Mouse (Mus musculus): ENCODE data around the gene Gm20388.

The Gm20388 gene

DNA sequence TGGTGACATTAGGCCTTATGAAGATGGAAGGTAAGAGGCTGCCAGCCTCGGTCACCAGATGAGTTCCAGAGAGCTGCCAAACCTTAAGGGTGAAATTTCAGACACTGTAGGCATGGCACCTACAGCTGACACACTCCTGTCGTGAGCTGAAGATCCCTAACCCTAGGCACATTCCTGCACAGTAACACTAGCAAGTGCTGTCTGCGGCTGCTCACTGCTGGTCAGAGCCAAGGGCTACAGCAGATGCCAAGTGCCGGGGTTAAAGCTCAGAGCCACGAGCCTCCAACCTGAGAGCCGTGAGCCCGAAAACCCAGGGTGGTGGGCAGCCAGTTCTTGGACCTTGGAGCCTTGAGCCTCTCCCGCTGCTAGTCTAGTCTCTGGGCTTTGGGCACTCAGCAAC lies 2033.1 kb downstream of the Gm20388 start:
- no peak for DNase-seq

DNA sequence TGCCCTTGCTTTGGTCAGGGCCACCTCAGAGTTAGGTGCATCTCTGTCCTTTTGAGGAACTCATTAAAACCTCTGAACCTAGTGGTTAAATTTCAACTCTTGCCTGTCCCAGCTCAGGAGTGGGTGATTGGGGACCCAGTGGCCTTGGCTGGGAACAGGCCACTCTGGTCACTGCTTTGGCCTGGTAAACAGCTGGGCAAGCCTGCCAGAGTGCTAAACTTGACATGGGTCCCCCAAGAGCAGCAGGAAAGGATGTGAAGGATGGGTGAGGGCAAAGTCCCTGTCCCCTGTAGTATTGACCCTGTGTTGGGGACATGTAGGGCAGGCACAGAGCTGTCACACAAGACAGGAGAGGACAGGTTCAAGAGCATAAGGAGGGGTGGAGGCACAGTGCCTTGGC lies 2034.2 kb downstream of the Gm20388 start, which contains the start of gene Car5a:
TSS of gene Car5a (minus strand) at position 74 of the 400 bp plus-strand sequence.
- DNase-seq, result no peak

DNA sequence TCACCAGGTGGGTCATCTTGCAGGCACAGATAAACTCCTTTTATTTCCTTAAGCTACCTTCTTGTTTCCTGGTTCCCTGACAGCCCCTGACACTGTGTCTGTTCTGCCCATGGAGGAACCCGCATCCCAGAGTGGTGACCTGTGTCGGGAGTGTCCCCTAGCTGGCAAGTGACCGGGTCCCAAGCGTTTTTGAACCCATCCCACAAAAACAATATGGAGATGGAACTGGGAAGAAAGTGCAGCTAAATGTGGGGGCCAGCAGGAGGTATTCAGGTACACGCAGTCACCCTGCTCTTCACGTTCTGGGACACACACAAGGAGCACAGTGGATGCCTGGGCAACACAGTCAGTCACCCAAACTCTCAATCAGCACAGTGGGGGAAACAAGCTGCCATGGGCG lies 2035.7 kb downstream of the Gm20388 start:
- DNase-seq, result no peak

DNA sequence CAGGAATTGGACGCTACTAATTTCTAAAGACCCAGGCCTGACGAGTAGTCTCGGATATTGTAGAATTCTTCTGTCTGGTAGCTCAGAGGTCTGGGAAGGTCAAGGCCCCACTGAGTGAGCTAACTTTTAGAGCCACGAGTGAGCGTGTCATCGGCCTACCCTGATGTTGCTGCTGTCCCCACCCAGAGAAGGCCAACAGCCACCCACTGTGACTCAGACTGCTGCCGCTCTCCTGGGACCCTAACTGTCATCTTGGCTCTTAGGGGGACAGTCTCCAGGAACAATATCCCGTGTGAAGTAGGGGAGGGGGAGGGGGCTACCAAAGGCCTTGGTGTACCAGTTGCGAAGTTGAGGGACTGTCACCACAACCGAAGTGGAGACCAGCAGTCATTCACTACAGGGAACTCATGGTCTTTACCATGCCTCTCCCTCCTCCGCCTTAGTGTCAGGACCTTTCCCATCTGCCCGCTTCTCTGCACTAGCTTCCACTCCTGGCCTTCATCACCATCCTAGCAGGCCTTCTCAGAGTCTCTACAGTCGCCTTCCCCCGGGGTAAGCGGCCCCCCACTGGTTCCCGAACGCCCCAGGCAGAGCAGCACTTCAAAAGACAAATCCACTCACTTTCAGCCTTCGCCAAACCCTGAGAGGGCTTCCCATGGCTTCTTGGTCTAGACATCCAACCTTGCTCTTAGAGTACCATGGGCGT lies 2036.6 kb downstream of the Gm20388 start:
- no peak for DNase-seq

DNA sequence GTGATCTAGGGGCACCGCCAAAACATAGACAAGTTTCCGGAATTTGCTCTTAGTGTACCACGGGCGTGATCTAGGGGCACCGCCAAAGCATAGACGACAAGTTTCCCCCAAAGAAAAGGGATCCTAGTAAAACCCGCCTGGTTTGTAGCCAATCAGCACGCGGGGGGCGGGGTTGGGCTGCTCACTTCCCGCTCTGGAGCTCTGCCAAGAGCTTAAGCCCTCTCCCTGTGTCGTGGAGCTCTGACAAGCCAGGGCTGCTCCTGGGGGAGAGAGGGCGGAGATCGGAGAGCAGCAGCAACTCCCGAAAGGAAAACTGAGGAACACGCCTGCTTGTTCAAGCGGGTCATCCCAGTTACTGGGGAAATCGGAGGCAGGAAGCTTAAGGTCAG lies 2037.1 kb downstream of the Gm20388 start:
- DNase-seq, result peak; percentile 96

- DNase-seq, result no peak
Observed at GRCm38 (mm10) chr8:121948321-121949145, 2037.9 kb downstream of the Gm20388 start.

DNA sequence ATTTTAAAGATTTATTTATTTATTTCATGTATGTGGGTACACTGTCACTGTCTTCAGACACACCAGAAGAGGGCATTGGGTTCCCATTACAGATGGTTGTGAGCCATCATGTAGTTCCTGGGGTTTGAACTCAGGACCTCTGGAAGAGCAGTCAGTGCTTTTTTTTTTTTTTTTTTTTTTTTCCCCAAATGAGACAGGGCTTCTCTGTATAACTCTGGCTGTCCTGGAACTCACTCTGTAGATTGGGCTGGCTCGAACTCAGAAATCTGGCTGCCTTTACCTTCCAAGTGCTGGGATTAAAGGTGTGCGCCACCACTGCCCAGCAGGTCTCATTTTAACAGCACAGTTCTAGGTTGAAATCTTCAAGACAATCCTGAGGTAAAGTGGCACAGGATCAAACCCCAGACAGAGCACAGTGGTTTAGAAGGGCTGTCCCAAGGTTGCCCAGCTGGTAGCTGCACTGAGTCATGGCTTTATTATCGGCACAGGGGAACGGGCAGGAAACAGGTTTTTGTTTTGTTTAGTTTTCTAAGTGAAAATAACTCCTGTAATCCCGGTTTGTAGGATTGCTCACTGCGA lies 2038.7 kb downstream of the Gm20388 start, which contains the start of gene Banp:
TSS of gene Banp (plus strand) at position 529 of the 579 bp plus-strand sequence.
- DNase-seq, result no peak

DNA sequence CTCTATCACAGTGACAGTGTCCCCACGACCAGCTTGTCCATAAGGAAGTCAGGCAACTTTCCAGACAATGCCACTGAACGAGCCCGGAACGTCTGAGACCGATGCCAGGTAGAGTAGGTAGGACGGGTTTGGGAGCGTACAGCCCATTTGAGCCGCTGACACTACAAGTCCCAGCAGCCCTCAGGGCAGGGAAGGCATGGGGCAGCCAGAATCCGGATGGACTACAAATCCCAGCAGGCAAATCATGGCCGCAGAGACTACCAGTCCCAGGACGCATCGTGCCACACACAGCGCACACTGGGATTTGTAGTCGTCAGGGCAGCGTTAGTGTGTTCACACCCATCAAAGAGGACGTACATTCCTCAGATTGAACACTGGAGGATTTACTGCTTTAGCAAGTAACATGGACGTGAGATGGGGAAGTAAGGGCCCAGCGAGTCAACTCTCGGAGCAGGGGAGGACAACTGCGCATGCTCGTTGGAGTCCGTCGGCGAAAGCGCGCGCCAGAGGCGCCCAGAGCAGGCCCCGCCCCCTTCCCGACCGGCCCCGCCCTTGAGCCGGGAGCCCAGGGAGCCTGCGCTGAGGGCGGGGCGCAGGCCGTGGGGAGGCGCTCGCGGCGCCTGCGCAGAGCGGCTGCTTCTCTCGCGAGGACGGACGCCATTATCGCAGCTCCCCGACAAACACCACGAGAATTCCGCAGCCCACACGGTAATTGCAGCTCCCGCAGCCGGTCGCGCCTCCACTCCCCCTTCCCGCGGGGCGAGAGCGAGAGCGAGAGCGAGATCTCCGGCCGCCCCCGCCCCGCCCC lies 2039.5 kb downstream of the Gm20388 start:
- peak; percentile 99 for DNase-seq

DNA sequence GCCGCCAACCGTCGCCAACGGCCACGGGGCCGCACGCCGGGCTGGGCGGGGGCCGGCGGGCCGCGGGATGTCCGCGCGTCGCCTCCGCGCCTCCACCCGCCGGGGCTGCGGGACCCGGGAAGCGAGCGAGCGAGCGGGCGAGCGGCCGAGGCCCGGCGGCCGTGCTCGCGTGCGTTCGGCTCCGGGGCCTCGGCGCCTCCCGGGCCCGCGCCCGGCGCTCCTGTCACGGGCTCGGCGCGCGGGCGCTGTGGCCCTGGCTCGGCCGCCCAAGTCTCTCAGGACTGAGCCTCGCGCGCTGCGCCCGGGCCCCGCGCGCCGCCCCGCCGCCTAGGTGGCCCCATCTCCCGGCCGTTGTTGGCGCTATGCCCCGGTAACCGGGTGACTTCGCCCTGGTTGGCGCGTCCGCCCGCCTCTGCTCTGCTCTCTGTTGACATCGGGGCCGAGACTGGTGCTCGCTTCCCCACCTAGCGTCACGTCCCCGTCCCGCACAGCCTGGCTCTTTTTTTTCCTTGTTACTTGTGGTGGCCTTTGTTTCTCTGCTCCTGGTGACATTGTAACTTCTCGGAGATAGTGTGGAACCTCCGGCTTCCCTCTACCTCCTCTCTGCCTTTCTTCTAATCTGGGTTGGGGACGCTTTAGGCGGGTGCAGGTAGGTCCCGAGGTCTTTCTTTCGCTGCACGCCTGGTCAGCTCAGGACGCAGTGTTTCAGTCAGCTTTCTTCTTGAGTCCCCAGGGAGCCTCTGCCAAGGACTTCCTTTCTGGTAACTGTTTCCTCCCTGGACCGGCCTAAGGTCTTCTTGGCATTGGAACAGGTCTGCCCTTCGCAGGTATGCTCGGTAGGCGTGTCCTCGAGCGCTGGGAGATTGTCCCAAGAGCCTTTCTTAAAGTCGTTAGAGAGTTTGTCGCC lies 2040.4 kb downstream of the Gm20388 start:
- peak; percentile 56 for DNase-seq

DNA sequence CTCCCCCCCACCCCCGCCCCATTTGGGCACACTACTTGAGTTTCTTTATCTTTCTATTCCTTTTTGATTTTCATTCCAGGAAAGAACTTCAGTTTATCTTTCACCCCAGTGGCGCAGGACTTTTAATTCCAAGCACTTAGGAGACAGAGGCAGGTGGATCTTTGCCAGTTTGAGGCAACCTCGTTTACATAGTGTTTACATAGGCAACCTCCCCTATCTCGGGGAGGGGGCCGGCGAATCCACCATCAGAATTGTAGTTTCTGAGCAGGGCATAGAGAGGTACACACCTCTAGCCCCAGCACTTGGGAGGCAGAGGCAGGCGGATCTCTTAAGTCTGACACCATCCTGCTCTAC lies 2041.0 kb downstream of the Gm20388 start:
- DNase-seq, result no peak

DNA sequence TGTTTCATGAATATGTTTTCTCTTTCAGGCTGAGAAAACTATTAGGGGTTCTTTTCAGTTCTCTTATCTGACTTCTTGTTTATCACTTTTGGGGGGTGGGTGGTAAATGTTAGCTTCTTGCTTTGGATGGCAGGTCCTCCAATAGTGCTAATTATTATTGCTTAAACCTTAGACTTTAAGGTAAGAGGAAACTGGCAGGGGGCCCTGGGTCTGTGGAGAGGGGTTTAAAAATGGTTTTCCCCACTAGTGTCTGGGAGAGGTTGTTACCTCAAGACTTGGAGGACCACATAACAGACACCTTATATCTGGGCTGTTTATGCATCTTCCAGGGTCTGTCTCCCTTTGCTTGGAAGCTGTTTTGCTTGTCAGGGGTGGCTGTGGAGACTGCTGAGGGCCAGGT lies 2041.5 kb downstream of the Gm20388 start:
- no peak for DNase-seq

DNA sequence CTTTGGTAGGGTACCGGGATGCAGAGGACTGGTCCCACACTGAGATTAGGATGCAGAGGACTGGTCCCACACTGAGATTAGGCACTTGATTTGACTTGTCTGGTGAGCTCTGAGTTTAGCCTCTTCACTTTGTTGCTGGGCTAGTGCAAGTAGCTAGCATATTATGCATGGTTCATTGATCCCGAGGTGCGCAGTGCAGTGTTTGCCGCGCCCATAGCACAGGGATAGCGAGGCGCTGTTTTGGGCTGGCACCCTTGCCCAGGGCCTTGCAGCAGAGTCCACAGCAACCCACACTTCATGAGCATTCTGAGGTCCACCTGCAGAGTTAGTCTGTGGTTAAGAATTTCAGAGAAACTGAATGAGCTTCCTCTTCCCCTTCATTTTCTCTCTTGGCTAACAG lies 2042.2 kb downstream of the Gm20388 start:
- no peak for DNase-seq

DNA sequence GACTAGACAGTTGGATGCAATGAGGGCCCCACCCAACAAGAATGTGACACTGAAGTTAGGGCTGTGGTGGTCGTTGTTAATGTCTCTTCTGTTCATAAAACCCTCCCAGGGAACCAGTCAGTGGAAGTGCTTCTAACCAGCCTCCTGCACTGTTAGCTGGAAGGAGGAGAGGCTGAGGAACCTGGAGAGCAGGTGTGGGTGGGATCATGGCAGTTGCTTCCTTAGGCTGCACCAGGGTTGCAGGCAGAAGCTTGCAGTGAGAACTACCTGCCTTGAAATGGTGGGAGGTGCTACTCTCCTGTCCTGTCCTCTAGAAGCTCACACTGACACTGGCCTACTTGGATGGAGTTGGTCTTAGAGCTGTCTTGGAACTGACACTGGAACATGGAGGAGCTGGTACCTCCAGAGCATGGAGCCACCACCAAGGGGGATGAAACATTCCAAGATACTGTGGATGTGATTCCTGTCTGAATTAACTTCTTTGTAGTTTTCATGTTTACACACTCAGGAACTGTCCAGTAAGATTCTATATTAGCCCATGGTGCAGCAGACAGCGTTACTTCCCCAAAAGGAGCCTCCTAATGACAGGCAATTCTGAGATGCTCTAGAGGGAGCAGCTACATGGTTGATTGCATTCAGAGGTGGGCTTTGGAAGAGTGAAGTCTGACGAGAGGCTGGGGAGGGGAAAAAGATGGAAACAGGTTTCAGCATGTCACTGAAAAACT lies 2043.3 kb downstream of the Gm20388 start:
- DNase-seq, result no peak

DNA sequence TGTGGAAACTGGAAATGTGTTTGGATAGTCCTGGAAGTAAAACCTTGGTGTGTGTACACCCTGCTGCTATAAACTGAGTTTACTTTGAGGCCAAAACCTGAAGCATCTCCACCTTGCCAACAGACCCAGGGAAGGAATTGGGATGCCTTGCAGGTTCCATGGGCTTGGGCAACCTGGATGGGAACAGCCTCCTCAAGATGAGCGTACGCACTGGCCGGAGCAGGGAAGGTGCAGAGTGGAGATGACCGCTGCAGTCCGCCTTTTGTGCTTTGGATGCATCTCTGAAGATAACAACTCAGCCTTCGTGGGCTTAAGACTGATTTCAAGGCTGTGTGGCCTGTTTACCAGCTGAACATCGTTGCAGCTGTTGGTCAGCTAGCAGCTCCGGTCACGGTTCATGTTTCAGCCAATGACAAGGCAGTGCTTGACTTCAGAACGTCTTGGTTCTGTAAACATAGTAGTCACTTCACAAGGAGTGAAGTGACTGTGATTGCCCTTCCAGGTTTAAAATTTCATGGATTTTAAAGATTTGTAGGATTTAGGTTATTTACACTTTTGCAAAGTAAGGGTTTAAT lies 2044.4 kb downstream of the Gm20388 start:
- no peak for DNase-seq

DNA sequence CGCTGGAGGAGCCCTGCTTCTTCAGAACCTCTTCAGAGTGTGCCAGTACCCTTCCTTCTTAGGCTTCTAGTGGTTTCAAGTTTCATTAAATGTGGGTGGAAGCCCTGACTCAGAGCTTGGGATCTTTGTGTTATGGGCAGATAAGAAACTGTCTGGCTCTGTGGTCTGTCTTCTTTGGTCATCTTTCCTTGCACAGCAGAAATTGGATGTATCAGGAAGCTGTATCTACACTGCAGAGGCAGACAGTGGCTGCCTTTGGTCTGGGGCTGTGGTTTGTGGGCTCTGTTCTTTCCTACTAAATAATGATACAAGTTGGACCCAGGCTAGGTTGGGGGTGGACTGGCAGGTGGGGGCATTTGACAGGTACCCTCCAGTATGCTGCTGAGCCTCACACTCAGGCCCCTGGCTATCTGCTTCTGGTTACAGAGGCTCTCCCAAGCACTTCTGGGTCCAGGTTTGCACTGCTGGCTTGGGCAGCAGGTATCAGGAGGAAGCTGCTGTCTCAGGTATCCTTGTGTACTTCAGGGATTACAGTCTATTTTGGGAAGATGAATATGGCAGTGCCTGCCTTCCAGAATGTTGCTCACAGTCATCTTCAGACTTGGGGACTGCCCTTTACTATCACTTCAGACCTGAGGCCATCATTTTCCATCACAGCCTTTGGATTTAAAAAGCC lies 2045.3 kb downstream of the Gm20388 start:
- no peak for DNase-seq

- no peak for DNase-seq
Observed at GRCm38 (mm10) chr8:121958395-121958794, 2047.8 kb downstream of the Gm20388 start.

GRCm38 (mm10) chr8:121962892-121963291 lies 2052.3 kb downstream of the Gm20388 start:
- no peak for DNase-seq

- peak; percentile 52 for DNase-seq
Observed at GRCm38 (mm10) chr8:121964716-121965512, 2054.3 kb downstream of the Gm20388 start.

DNA sequence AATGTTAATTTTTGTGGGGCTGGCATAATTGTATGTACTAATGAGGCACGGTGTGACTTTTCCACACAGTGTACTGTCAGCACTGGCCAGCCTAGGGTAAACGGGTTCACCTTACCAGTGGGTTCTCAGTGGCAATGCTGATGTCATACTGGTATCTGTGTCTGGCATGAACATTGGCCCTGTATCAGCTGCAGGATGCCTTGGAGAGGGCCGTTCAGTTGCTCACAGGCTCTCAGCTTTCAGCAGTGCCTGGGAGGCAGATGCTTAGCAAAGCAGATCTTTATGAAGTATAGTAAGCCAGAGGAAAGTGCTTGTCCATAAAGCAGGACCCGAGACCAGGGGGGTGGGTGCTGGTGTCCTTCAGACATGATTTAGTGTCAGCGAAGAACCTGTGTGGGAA lies 2055.5 kb downstream of the Gm20388 start:
- DNase-seq, result peak; percentile 17
